Mouse (Mus musculus): ENCODE results near the gene Pdk3. TPM values are rescaled to one million over a fixed set of nuclear protein-coding genes. Genes with fewer than 3 reads are reported as not detected.

Gene Pdk3
- 10 to 100 TPM; 32.2 to 64.6 TPM for total RNA-seq (2023)

DNA sequence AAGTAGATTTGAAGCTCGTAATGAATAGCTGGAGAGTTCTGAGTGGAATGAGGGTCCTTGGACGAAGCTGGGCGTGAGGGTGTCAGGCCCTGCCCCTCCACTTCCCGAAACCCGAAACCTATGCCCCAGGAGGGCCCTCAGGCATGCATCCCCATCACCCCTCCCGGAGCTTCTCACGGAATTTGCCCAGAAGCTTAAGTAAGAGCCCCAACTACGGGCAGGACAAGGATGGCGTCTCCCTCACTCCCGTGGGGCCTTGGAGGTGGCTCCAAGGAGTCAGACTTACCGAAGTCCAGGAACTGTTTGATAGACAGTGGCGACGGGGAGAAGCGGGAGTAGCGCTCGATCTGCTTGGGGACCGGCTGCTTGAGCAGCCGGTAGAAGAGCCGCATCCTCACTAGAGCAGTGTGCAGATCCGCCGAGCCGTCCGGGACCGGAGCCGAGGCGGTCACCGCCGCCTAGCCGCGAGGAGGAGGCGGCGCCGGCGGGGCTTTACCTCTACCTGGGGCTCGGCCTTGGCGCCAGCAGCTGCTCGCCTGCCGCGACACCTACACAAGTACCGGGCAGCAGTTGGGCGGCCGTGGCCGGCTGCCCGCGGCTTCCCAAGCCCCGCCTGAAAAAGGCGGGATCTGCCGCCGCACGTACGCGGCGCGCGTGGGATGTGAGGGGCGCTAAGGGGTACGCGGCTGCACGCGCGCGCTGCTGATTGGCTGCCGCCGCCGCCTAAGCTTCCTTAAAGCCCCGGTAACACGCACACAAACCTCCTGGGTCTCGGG is at the start of gene Pdk3:
Gene Pdk3 (minus strand): TSS at position 641 of the 776 bp plus-strand sequence.

Other genes starting within 250 kb of the Pdk3 start
- gene Pola1, start 200.0 kb downstream of the Pdk3 start, total RNA-seq (2023): 10 to 100 TPM; 20.9 to 21.9 TPM
- gene Pcyt1b, start 177.3 kb downstream of the Pdk3 start, total RNA-seq (2023): 1 to 10 TPM in 1 of 2 experiments, under 1 TPM in 1; 0.26 to 1.2 TPM
- not detected for gene AU015836, start 136.5 kb upstream of the Pdk3 start, total RNA-seq (2023)

Measured in neutrophil, adult 59 days (primary cell).